Mouse (Mus musculus) ovary, postnatal 14 days (tissue): Measurements from ENCODE around the gene Galnt7.
A peak's percentile ranks its signal among the peaks of the same experiment; 100 is the strongest.

Experiments used
- DNase-seq: peaks from one replicate; pipeline ENCODE4 v3.0.0; 2022; ENCODE audit warnings: low spot score

Gene Galnt7

GRCm38 (mm10) chr8:57652456-57653055 lies at the start of gene Galnt7:
Galnt7 (minus strand) TSS chr8:57653032.
- peak; percentile 44 for DNase-seq

GRCm38 (mm10) chr8:57688633-57689032 lies 35.8 kb upstream of the Galnt7 start:
- no peak for DNase-seq

DNA sequence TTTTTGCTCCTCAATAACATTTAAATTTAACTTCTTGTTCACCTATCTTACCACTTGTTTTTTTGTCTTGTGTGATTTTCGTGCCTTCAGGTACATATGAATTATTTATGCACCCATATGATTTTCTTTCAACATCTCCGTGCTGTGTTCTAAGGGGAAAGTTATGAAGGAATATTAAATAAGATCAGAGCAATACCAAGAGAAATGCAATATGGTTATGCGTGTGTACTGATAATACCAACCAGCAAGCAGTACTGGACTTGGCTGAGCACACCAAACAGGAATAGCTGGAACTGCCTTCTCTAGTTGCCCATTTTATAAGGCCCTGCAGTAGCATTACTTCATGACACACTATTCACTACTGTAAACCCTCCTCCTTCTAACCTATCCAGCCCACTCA lies 33.0 kb upstream of the Galnt7 start:
- DNase-seq: no peak

- no peak for DNase-seq
Measured at GRCm38 (mm10) chr8:57680044-57680443, 27.2 kb upstream of the Galnt7 start.

GRCm38 (mm10) chr8:57664121-57664520 lies 11.3 kb upstream of the Galnt7 start:
- DNase-seq: no peak

GRCm38 (mm10) chr8:57660019-57660418 lies 7.2 kb upstream of the Galnt7 start:
- DNase-seq: no peak

DNA sequence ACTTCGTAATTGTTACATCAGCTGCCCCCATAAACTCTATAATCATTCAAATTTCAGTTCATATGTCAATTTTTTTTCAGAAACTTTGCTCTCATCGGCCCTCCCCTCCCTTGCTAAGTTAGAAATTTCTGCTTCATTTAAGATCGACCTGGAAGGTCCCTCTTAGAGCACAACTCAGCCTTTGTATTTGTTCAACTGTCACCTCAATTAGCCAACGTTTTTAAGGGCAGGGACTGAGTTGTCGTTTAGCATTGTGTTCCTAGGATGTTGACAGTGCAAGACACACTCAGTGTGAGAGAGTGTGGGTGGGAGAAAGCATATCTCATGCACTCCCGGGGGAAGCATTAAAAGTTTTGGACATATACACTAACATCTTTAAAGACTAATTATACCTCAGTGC lies 3.6 kb upstream of the Galnt7 start:
- DNase-seq: no peak

GRCm38 (mm10) chr8:57654146-57654545 lies 1.3 kb upstream of the Galnt7 start:
- no peak for DNase-seq

GRCm38 (mm10) chr8:57653768-57654125 lies 915 bp upstream of the Galnt7 start:
- no peak for DNase-seq

GRCm38 (mm10) chr8:57653056-57653767 lies 380 bp upstream of the Galnt7 start:
- DNase-seq: peak; percentile 22

DNA sequence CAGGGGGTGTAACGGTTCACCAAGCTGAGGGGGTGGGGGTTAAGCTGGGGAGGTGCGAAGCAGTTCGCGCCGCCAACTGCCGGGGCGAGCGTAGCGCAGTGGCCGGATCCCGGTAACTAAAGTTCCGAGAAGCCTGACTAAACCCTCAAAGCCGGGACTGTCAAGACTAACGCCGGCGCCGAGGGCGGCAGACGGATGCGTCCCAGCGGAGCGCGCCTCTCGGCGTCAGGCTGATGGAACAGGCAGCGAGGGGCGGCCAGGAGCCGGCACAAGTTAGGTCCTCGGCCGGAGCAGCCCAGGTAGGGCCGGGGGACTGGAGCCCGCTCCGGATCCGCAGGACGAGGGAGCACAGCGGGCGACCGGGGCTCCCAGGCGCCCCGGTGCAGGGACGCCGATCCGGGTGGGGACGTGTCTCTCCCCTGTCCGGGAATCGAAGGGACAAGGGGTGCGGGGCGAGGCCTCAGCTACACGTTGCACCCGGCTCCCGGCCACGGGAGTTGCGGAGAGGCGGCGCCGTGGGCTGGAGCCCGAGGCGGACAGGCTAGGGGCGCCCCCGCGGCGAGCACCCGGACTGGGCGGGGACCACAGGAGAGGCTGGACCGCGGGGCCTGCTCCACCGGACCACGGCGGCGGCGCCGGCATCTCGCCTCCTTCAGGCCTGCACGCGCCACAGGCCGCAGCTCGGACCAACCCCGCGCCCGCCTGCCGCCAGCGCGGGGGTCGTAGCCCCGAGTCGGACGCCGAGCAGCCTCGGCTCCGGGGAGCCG lies 960 bp downstream of the Galnt7 start:
- DNase-seq: peak; percentile 54

DNA sequence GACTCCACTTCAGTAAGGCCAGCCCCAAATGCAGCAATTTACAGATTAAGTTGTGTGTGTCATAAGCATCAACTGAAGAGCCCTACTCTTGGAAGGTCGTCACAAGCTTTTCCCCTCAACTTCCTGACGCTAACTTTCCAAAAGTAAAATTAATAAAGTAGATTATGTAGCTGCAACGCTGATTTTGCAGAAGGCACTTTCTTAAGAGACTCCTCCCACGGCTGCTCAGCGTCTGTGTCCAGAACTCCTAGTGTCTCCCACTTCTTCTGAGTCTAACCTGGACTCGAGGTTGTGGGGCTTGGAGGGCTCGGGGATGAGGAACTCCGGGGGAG lies 1.5 kb downstream of the Galnt7 start:
- no peak for DNase-seq

- no peak for DNase-seq
Measured at GRCm38 (mm10) chr8:57650216-57650615, 2.6 kb downstream of the Galnt7 start.

GRCm38 (mm10) chr8:57647566-57647965 lies 5.3 kb downstream of the Galnt7 start:
- no peak for DNase-seq

GRCm38 (mm10) chr8:57644281-57644680 lies 8.6 kb downstream of the Galnt7 start:
- DNase-seq: no peak

GRCm38 (mm10) chr8:57642722-57643121 lies 10.1 kb downstream of the Galnt7 start:
- no peak for DNase-seq

GRCm38 (mm10) chr8:57638925-57639324 lies 13.9 kb downstream of the Galnt7 start:
- no peak for DNase-seq

GRCm38 (mm10) chr8:57637599-57638280 lies 15.1 kb downstream of the Galnt7 start:
- DNase-seq: no peak

- no peak for DNase-seq
Measured at GRCm38 (mm10) chr8:57636698-57637097, 16.1 kb downstream of the Galnt7 start.

- DNase-seq: no peak
Measured at GRCm38 (mm10) chr8:57636281-57636680, 16.6 kb downstream of the Galnt7 start.

DNA sequence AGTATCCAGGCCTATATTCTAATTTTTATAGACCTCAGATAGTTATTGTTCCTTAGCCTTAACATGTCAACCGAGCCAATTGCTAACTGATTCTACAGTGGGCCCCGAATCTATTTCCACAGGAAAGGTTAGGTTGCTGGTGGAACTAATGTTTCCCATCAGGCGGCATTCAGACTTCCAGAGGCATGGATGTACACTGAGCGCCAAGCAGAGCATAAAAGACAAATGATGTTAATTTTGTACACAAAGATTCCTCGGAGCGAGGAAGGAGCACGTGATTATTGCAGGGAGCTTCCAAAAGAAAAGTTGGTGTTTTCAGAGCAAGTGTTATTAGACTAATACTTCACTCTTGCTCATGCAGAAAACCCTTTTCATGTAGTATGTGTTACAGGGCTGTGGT lies 21.1 kb downstream of the Galnt7 start:
- no peak for DNase-seq

- no peak for DNase-seq
Measured at GRCm38 (mm10) chr8:57630148-57630547, 22.7 kb downstream of the Galnt7 start.
